Mouse (Mus musculus) c-Kit-negative CD71-positive TER-119-positive erythroid progenitor cells, embryonic 14.5 days (primary cell): ENCODE measurements around the gene Pold3.
"Not testable (repeated sequence)": the region's sequence is repeated elsewhere in the genome, so short reads cannot be mapped to it uniquely, and the experiment has no call there.

Experiments used
- DNase-seq: peaks from one replicate; pipeline ENCODE4 v3.0.0-alpha.2; 2013; ENCODE audit warnings: low read depth, low spot score

The Pold3 gene

DNA sequence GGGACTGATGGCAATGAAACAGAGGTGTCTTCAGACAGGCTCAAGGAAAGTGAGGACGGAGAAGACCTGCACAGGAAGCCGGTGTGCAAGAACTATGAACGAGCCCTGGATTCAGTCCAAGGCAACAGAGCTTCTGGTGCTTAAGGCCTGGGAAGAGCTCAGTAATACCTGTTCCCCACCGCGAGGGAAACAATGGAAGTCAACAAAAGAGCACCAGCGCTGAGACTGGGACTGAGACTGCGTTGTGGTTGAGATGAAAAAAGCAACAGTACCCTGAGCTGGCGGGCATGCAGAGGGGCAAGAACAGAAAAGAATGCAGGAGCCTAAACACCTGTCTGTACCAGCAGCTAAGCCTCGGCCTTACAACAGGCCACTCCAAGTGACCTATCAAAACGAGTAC lies 9.9 kb downstream of the Pold3 start:
- DNase-seq = no peak

DNA sequence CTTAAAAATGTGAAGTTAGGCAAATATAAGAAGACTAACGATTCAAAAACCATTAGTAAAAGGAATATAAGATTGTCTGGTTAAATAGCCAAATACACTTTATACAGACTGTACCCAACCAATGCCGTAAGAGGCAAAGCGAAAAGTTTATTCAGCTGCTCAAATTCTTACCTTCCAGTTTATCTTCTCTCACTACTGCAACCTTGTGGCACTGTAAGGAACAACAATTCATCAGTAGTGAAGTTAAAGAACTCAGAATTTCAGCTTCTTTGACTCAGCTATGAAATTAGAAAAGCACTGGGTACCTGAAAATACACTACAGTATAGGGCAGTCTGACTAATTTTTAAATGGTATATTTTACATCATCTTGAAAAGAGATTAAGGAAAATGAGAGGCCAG lies 13.0 kb downstream of the Pold3 start:
- DNase-seq = no peak

DNA sequence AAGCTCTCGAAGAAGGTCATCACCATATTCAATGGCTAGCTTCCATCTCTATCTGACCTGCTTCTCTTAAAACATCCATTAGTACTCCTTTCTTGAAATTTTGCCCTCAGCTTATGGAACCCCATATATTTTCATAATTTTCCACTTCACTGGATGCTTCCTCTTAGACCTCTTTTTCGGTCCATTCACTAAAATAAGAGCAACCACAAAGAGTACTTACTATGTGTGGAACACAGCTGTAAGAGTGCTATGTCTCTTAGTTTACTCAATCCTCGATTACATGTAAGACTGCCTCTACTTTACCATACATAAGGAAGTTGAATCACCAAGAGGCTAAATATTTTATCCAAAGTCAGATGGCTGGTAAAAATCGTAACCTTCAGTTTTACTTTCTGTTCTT lies 16.7 kb downstream of the Pold3 start:
- DNase-seq = no peak

DNA sequence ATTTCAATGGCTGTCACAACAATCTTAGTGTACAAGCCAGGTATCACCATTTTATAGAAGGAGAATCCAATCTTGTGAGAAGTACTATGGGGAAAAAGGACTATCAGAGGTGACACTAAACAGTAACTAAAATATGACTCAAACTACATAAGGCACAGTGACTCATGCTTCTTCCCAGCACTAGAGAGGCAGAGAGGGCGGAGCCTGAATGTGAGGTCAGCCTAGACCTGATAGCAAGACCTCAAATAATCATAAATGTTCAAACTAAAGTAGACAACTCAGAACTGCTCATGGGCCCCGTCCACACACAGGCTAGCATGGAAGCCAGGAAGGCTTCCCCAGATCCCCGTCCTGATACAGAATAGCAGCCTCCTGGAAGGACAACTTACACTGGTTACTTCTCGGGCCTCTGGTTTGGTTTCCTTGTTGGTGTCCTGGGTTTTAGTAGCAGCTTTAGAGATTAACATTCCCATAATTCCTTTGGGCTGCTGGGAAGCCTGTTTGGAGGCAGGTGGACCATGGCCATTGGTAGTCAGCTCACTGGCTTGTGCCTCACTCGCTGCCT lies 21.3 kb downstream of the Pold3 start:
- no peak for DNase-seq

DNA sequence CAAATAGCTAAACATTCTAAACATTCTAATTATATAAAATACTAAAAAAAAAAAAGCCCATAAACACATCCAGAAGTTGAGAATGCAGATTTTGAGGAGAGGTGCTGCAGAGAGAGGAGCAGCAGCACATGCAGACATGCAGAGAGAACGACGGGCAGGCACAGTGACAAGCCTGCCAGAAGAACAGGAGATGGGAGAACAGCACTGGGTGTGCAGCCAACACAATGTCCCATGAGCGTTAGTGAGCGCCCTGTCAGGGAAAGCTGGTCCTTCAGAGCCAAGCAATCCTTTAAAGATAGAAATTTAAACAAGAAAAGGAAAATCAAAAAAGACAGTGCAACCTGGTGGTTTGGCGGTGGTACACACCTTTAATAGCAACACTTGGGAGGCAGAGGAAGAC lies 34.5 kb downstream of the Pold3 start:
- no peak for DNase-seq

DNA sequence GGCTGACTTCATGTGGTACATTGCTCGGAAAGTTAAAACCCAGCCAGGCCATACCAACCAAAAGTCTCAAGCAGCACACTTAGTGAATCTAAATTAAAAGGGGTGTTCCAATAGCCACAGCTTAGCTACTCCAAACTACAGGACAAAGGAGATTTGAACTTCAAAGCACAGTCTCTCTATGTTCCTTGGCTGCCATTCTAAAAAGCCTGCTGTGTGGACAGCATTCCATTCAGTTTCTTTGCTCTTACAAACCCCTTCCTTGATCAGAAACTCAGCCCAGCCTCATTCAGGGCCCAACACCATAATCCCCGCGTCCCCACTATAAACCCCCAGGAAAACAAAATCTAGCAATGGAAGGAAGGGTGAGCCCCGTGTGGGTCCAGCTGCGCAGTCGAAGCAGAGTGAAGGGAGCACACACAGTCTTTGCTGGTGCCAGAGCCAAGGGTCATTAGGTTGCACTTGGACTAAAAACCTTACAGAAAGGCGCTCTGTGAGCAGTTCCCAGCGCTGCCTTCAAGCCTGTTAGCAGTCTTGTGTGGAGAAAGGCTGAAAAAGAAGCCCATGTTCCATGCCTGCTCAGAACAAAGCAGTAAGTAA lies 35.1 kb downstream of the Pold3 start:
- no peak for DNase-seq

DNA sequence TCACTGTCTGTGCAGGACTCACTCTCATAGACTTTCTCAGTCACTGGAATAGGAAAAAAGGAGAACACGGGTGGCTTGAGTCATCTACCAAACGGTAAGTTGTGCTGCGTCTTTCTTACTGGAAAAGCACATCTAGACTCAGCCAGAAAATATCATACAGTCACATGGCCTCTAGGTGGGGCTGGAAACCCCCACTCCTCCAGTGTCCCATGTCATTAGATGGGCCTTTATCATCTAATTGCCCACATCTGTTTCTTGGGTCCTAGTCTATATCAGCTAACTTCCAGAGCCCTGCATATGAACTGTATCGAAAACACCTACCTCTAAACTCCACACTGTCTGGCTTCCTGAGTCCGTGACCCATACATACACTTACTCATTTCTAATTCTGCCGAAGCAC lies 37.6 kb downstream of the Pold3 start:
- no peak for DNase-seq

DNA sequence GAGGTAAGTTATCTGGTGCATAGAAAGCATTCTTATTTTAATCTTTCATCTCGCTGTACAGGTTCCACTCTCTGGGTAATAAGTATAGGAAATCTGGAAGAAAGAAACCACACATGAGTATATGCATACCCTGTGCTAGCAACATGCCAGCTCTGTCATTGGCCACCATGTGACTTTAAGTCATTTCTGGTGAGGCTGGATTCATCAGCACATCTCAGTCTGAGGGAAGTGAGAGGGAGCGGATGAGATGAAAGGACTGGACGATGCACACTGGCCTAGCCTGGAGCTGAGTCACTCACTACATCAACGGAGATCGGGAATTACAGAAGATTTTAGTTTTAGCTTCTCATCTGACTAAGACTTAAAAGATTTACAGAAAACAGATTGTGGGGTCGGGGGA lies 38.5 kb downstream of the Pold3 start:
- no peak for DNase-seq

DNA sequence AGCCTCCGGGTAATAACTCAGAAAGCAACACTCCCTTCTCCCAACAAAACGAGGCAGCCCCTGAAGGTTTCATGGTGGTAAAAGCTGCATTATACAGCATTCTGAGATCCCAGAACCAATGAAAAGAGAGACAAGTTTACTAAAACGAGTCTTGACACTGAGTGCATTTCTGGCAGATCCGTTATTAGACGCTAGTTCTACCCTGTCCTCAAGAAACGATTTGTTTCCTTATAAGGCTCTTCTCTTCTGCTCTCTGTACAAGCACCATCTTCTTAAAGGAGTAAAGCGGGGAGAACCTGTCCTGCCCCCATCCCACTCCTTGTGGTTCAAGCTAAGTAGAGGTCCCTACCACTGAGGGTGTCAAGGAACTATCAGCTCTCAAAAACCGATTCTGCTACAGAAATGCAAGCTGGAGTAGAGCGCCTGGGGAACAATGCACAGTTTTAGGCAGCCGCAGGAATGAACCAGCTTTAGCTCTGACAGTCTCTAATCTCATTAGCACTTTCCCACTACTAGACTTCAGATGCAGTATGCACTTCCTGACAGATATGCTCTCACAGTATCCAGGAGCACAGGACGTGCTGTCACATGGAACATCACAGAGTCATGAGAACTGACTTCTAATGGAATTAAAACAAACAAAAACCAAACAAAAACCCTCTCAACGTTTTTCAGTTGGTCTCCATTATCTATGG lies 41.1 kb downstream of the Pold3 start:
- DNase-seq = no peak

DNA sequence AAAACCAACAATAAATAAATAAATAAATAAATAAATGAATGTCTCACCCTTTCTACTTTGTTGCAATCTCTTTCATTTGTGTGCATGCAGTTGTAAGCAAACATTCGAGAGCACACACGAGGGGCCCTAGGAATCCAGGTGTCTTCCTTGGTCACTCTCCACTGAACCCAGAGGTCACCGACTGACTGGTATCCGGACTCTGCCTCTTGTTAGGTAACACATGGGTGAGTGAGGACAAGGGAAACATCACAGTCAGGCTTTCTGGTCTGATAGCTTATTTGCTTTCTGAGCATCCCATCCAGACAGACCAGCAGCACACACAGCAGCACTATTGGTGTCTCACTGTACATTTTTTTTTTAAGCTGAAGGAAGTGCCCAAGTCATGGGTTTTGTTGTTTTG lies 44.3 kb downstream of the Pold3 start:
- no peak for DNase-seq

DNA sequence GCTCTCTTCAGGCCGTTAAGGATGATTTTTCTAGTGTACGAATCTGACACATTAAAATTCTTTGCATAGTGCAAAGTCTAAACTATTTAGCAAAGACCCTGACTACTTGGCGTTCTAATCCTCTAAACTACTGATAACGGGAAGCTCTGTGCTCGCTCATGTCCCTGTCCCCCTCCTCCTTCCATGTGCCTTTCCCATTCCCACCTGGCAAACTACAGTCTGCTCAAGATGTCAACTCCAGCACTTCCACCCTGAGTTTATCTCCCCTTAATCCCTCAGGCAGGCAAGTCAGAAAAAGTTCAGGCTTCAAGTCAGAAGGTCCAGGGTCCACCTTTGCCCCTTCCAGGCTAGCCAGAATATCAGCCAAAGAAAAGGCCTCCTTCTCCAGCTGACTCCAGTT lies 45.1 kb downstream of the Pold3 start:
- no peak for DNase-seq

DNA sequence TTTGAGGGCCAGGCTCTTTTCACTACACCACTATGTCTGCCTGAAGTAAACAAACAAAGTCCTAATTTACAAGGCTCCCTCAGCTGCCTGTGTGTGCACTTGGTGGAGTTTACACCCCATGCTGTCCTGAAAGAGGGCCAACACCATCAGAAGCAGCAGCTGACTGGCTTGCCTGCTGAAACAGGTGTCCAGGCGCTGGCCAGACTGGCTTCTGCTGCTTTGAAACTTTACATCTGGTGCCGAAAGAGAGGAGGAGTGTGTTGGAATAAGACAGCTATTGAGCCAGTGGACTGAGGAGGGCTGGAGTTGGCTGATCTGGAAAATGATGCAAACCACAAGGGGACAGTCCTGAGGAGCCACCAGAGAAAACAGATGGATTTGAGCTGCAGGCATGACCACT lies 47.4 kb downstream of the Pold3 start:
- no peak for DNase-seq

DNA sequence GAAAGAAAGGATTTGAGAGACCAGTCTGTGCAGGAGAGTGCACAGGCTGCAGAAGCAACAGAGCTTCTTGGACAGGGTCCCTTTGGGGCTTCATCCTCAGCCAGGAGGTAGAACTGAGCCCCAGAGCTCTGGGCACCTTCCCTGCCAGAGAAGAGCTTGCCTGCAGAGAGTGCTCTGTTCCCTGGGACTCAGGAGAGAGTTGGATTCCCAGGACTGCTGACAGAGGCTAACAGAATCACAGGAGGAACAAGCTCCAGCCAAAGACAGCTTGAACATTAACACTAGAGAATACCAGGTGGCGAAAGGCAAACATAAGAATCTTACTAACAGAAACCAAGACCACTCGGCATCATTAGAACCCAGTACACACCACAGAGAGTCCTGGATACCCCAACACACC lies 68.4 kb downstream of the Pold3 start:
- DNase-seq = not testable (repeated sequence)

DNA sequence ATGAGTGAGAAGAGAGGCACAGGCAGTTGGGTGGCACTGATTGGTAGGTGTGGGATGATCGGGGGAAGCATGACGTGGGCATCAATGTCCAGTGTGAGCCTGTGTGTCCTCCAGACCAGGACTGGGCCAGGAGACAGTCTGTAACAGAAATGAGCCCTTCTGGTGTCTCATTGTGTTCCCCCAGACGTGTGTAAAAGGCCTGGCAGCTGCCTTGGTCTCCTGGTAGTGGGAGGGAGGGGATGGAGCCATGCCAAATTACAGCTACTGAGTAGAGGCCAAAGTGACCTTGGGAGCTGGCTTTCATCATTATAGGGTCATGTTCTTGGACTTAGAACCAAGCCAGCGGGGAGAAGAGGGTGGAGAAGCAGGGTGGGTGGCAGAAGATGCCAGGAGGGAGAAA lies 69.5 kb downstream of the Pold3 start:
- no peak for DNase-seq

DNA sequence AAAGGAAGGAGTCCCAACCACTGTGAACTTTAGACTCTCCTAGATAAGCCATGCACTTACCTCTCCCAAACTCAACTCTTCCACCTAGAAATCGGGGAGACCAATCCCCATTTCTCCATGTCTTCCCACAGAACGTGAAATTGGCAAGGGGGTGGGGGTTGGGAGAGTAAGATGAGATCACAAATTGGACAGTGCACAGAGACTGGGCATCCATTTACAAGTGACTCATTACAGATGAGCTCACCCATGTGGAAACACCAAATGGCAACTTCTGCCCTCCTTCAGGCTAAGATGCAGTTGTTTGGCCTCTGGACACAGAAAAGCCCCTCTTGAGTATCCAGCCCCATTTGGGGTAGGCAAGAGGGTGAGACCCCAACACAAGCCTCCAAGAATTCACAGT lies 74.9 kb downstream of the Pold3 start:
- no peak for DNase-seq

DNA sequence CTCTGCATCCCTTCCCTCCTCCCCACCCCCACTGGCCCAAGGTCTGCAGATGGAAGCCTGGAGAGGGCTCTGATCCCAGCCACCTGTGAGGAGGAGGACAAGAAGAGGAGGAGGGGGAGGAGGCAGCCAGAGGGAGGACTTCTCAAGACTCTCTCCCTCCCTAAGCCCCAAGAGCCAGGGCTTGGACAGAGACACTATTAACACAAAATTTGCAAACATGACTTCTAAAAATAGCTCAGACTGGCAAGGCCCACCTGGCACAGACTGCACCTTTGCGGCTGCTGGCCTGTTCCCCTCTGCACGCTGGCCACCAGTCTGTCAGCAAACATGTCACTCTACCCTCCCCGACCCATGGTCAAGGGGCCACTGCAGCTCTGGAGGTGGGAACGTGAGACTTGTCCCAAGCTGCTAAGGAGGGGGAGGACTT lies 77.7 kb downstream of the Pold3 start:
- DNase-seq = no peak

DNA sequence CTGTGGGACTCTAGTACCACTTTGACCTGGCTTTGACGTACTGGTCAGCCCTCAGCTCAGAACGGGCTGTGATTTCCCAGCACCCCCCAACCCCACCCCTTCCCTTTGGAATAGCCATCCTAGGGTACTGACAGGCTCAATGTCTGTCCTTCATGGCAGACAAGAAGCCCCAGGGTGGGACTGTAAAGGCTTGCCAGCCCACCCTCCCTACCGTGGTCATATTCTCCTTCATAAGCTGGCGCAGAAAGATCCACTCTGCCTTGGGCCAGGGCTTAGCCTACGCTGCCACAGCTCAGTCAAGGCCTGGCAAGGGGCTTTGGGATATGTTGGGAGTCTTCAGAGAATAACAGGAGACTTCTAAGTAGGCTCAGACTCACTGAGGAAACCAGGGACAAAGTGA lies 78.3 kb downstream of the Pold3 start:
- no peak for DNase-seq

DNA sequence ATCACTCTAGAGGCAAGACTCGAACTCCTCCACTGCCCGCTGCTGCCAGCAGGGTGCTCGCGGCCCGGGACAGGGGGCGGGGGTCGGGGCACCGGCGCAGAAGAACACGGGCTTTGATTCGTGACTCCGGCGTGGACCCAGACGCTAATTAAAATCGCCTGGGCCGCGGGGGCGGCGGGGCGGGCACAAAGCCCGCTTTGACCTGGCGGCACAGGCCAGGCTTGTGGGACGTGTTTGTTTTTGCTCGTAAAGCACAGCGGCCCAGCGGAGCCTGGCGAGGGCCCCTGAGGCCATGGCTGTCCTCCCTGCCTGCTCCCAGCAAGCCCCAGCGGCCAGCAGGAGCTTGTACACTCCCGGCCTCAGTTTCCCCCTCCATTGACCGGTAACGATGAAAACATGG lies 79.2 kb downstream of the Pold3 start:
- DNase-seq = no peak

DNA sequence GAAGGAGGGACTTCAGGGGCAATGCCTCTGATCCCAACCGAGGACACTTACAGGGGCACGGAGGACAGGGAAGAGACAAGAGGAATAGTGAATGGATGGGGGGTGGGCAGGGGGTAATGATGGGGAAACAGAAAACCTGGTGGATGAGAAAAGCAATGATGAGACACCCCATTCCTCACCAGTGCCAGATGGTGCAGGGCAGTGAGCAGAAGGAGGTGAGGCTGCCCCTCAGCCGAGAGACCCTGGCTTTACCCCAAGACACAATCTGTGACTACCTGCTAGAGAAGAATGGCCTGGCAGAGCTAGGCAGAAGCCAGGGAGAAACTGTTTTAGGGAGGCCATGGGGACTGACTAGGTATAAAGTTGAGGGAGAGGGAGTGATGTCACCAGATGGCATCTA lies 84.9 kb downstream of the Pold3 start:
- no peak for DNase-seq

DNA sequence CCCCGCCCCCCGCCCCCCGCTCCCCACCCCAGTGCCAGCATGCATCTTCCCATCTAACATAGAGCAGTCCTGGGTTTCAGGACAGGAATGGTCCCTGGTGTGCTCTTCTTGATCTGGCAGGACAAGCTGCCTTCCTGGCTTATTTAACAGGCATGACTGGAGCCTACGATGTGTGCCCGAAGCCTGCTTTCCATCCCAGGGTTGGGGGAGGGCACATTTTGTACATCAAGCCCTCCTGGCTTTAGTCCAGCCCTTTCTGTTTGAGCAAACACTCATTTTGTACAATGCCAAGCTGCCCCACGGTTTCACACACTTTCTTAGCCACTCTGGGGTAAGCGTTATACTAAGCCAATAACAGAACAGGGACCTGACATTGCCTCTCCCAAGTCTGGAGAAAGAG lies 85.3 kb downstream of the Pold3 start:
- no peak for DNase-seq

DNA sequence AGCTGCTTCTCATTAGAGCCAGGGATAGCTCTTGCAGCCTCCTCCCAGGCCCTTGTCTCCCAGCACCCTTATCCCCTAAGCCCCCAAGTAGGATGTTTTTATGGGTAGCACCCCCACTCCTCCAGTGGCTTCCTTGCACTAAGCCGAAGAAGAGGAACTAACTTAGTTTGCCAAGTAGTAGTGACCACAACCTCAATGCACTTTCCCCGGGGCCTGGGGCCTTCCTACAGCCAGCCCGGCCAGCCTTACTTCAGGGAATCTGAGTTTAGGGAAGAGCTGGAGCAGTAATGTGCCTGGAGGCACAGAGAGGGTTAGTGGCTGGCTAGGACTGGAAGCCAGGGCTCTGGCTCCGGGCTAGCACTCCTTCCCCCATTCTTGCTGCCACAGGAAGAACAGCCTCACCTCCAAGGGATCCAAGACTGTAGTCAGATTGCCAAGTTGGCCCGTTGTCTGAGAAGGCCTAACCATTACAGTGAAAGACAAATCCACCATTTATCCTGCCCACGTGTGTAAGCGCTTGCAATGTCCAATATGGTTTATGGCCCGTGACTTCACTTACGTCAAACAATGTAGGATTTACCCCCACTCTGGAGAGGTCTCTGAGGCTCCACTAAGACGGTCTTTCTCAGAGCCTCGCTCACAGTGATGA lies 86.4 kb downstream of the Pold3 start:
- no peak for DNase-seq

DNA sequence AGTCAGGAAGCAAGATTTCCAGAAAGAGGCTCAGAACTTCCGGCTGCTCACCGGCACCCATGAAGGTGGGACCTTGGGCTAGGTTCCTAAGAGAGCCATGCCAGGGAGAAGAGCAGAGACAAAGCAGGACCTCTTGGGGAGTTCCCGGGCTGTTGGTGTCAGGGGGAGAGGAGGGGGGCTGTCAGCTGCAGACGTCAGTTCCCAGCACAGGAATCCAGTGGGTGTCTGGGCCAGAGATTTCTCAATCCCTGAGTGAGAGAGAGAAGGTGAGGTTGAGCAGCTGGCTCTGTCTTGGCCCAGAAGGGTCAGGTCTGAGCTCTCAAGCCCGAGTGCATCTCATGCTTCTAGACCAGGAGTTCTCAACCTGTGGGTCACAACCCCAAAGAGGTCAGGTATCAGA lies 87.7 kb downstream of the Pold3 start:
- DNase-seq = no peak
